ENCODE assay signal across 8 mouse cellular contexts in the genomic region with DNA sequence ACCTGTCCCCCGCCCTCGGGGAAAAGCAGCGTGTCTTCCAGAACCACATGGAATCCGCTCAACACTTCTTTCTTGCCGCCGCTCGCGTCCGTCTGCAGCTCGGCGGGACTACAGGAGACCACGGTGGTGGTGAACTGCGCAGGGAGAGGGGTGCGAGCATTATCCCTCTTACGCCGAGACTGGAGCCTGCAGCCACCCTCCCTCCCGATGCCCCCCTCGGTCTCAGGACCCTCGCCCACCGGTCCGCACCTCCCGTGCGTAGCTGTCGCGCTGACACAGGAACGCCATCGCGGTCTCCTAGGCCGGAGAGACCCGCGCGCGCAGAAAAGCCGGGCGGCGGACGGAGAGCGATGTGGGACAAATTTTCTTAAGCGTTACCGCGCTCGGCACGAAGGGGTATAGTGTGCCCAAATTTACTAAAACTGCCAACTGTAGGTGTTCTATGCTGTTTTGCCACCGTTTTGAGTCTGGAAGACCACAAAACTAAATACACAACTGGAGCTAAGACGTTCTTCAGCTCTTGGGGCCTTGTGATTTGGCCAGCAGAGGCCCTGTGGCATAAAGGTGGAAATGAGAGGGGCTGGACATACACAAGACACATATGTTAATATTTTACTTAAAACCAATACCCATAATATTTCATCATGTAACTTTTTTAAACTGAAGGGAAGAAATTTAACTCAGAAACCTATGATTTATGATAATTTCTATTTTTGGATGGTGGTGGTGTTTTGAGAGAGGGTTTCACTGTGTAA. TPM values are rescaled to one million over a fixed set of nuclear protein-coding genes. Genes with fewer than 3 reads are reported as not detected.
A peak's percentile ranks its signal among the peaks of the same experiment; 100 is the strongest.
DNase-seq lines count a peak whose midpoint lies in the region; ATAC-seq and TF ChIP-seq lines count a peak whose summit lies in the region.

A gene (minus strand): TSS at position 515 of the 755 bp plus-strand sequence.

- TF ChIP-seq CTCF in ES-Bruce4 (IDR thresholded peaks at IDR 0.05; ENCODE audit: low read depth, low read length), result no peak

- H3K9ac ChIP-seq in ES-Bruce4 (ENCODE audit: low read depth, poor library complexity, severe bottlenecking), result peak within 1 kb of the TSS; percentile 38
- peak within 1 kb of the TSS; percentile 83 for H3K9ac ChIP-seq in forebrain, embryonic 15.5 days (replicated peaks)
- H3K9ac ChIP-seq in liver, embryonic 16.5 days (ENCODE audit: low read depth, low read length), result peak within 1 kb of the TSS; percentile 84
- peak within 1 kb of the TSS; percentile 89 for H3K9ac ChIP-seq in neural tube, embryonic 13.5 days

- H3K4me2 ChIP-seq in forebrain, embryonic 15.5 days (replicated peaks), result peak within 1 kb of the TSS; percentile 73
- peak within 1 kb of the TSS; percentile 85 for H3K4me2 ChIP-seq in liver, embryonic 16.5 days (ENCODE audit: low read depth, low read length)
- H3K4me2 ChIP-seq in neural tube, embryonic 13.5 days, result peak within 1 kb of the TSS; percentile 88

- H3K27ac ChIP-seq in ES-Bruce4 (ENCODE audit: insufficient read depth, low read length), result peak within 1 kb of the TSS; percentile 37; the same call in 1 of the 2 replicates
- H3K27ac ChIP-seq in forebrain, embryonic 15.5 days (replicated peaks), result peak within 1 kb of the TSS; percentile 89
- peak within 1 kb of the TSS; percentile 32; the same call in 1 of the 2 replicates for H3K27ac ChIP-seq in liver, embryonic 16.5 days (ENCODE audit: low read length)
- peak within 1 kb of the TSS; percentile 87 for H3K27ac ChIP-seq in neural tube, embryonic 13.5 days (replicated peaks)

- H3K36me3 ChIP-seq in ES-Bruce4 (ENCODE audit: control insufficient read depth, insufficient read depth, low read length, poor library complexity, severe bottlenecking), result peaks cover 15% of the 10 kb centered on the region
- H3K36me3 ChIP-seq in forebrain, embryonic 15.5 days, result peaks cover 13% of the 10 kb centered on the region
- H3K36me3 ChIP-seq in liver, embryonic 16.5 days (ENCODE audit: control insufficient read depth, insufficient read depth), result peaks cover 3% of the 10 kb centered on the region; the same call in 1 of the 2 replicates
- peaks cover 15% of the 10 kb centered on the region; the same call in 1 of the 2 replicates for H3K36me3 ChIP-seq in neural tube, embryonic 13.5 days

- intact Hi-C loops in heart, postnatal 14 days (cut with DNase I), result no loop called here

- peak; percentile 85 for DNase-seq in cerebellum, adult 11 months
- DNase-seq in heart, postnatal 14 days, result peak; percentile 89 to 94
- peak; percentile 53 for DNase-seq in large intestine, adult 2 months (ENCODE audit: low read depth, low spot score)
- peak; percentile 89 for DNase-seq in telencephalon, adult 2 months (ENCODE audit: low read depth, low spot score)

- peak within 1 kb of the TSS; percentile 72 for H3K4me3 ChIP-seq in ES-Bruce4 (ENCODE audit: low read depth, low read length)
- peak within 1 kb of the TSS; percentile 88 for H3K4me3 ChIP-seq in forebrain, embryonic 15.5 days
- peak within 1 kb of the TSS; percentile 88 for H3K4me3 ChIP-seq in liver, embryonic 16.5 days (ENCODE audit: low read depth, low read length)
- H3K4me3 ChIP-seq in neural tube, embryonic 13.5 days, result peak within 1 kb of the TSS; percentile 83

- 0% methylated on average over 45 of the region's 45 CpGs for WGBS in forebrain, embryonic 15.5 days
- WGBS in large intestine, adult 2 months, result under 1% methylated on average over 45 of the region's 45 CpGs
- WGBS in liver, embryonic 16.5 days (ENCODE audit: insufficient replicate concordance), result under 1% methylated on average over 45 of the region's 45 CpGs
- under 1% methylated on average over 45 of the region's 45 CpGs for WGBS in neural tube, embryonic 13.5 days

- 0 out of 2 replicates have a peak, but pooled peaks have one; percentile 3 for TF ChIP-seq EP300 in ES-Bruce4 (IDR thresholded peaks at IDR 0.05; ENCODE audit: insufficient read depth, low read depth, low read length)

- no peaks in the 10 kb centered on the region for H3K9me3 ChIP-seq in ES-Bruce4 (replicated peaks; ENCODE audit: control insufficient read depth, insufficient read depth, low read length, poor library complexity, severe bottlenecking)
- H3K9me3 ChIP-seq in forebrain, embryonic 15.5 days, result no peaks in the 10 kb centered on the region
- no peaks in the 10 kb centered on the region for H3K9me3 ChIP-seq in liver, embryonic 16.5 days (replicated peaks; ENCODE audit: control insufficient read depth, low read length)
- no peaks in the 10 kb centered on the region for H3K9me3 ChIP-seq in neural tube, embryonic 13.5 days

- ATAC-seq in forebrain, embryonic 15.5 days (replicated peaks), result peak; percentile 90
- ATAC-seq in liver, embryonic 16.5 days (ENCODE audit: low read depth), result peak; percentile 78
- ATAC-seq in neural tube, embryonic 13.5 days (ENCODE audit: low read depth), result peak; percentile 82

- no peaks in the 10 kb centered on the region for H3K4me1 ChIP-seq in ES-Bruce4 (ENCODE audit: control insufficient read depth, insufficient read depth, low read length)
- H3K4me1 ChIP-seq in forebrain, embryonic 15.5 days, result peaks cover 13% of the 10 kb centered on the region
- peaks cover 8% of the 10 kb centered on the region for H3K4me1 ChIP-seq in liver, embryonic 16.5 days (ENCODE audit: control insufficient read depth, low read depth, low read length)
- H3K4me1 ChIP-seq in neural tube, embryonic 13.5 days (replicated peaks), result peaks cover 8% of the 10 kb centered on the region

- no peaks in the 10 kb centered on the region for H3K27me3 ChIP-seq in ES-Bruce4 (ENCODE audit: control insufficient read depth, insufficient read depth, low read length, poor library complexity, severe bottlenecking)
- H3K27me3 ChIP-seq in forebrain, embryonic 15.5 days, result no peaks in the 10 kb centered on the region
- H3K27me3 ChIP-seq in liver, embryonic 16.5 days (ENCODE audit: control insufficient read depth, insufficient read depth, low read depth, low read length), result no peaks in the 10 kb centered on the region
- H3K27me3 ChIP-seq in neural tube, embryonic 13.5 days, result no peaks in the 10 kb centered on the region

- peak; percentile 27 for TF ChIP-seq POLR2A in ES-Bruce4 (IDR thresholded peaks at IDR 0.05; ENCODE audit: insufficient read depth, low read length)

RNA-seq across cellular contexts. Expression of the gene that starts here (rescaled TPM):
- polyA plus RNA-seq in ES-Bruce4 (2011; ENCODE audit: insufficient read depth, insufficient read length, low read depth, missing spikeins), result 45.2 and 45.4 TPM in 2 replicates
- polyA plus RNA-seq in forebrain, embryonic 15.5 days (2015; fragmentation: Nextera tagmentation; extraction: Ambion mirVana), result 90.2 and 98.7 TPM in 2 replicates
- 10 to 100 TPM; 14.2 to 21.3 TPM for total RNA-seq in heart, postnatal 14 days (2021)
- 17.0 and 17.9 TPM in 2 replicates for polyA plus RNA-seq in large intestine, adult 2 months (2012; rRNA removed)
- 31.0 and 35.3 TPM in 2 replicates for polyA plus RNA-seq in liver, embryonic 16.5 days (2015; fragmentation: Nextera tagmentation; extraction: Ambion mirVana)
- polyA plus RNA-seq in neural tube, embryonic 13.5 days (2015; fragmentation: Nextera tagmentation; extraction: Ambion mirVana), result 79.4 and 90.0 TPM in 2 replicates

Comparison
In these comparisons a context has a peak if more than half of its experiments do, and no peak if none do; other contexts are left out.
1. Peak in every context shown above with its lines: DNase-seq, ATAC-seq, H3K4me3 ChIP-seq and H3K27ac ChIP-seq.
2. H3K27ac ChIP-seq: peak in every context shown above with its lines; median percentile 89 in forebrain, embryonic 15.5 days; 87 in neural tube, embryonic 13.5 days; 37 in ES-Bruce4; 32 in liver, embryonic 16.5 days.
3. H3K9ac ChIP-seq: peak in every context shown above with its lines; median percentile 89 in neural tube, embryonic 13.5 days; 84 in liver, embryonic 16.5 days; 83 in forebrain, embryonic 15.5 days; 38 in ES-Bruce4.